Mouse (Mus musculus): ENCODE results near the gene Agxt2. TPM values are rescaled to one million over a fixed set of nuclear protein-coding genes. Genes with fewer than 3 reads are reported as not detected.

Gene Agxt2
- total RNA-seq, 2 experiments from 2014 or later: not detected

DNA sequence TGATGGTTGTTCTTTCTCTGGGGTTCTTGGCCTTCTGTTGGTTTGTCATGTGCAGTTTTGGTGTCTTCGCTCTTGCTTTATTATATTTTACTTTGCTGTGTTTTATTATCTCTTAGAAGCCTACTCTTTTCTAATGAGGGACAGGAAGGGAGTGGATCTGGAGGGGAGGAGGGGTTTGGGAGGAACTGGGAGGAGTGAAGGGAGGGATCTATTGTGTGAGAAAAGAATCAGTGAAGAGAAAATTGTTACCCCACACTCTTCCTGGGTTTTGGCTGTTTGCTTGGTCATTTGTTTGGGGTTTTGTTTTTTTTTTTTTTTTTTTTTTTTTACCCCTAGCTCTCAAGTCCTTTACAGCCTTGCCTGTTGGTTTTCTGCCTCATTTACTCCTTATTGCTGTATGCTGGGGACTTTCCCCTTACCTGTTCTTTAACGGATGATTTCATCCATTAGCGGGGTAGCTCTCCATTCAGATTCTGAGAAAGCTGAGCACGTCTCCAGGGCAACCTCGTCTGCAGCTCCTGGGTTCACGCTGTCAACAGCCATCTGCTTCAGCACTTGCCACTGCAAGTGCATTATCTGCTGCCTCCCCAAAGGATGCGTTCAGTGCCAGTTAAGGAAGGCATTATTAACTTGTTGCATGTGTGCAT lies 62.9 kb downstream of the Agxt2 start:
- intact Hi-C loops (cut with DNase I; ENCODE audit: low total_unique reads): no loop called here
- no peak for DNase-seq

- DNase-seq: no peak
- intact Hi-C loops (cut with DNase I; ENCODE audit: low total_unique reads): no loop called here
These were observed 63.4 kb downstream of the Agxt2 start for GRCm38 (mm10) chr15:10421785-10422144.

GRCm38 (mm10) chr15:10426124-10426523 lies 67.8 kb downstream of the Agxt2 start:
- intact Hi-C loops (cut with DNase I; ENCODE audit: low total_unique reads): no loop called here
- DNase-seq: no peak

DNA sequence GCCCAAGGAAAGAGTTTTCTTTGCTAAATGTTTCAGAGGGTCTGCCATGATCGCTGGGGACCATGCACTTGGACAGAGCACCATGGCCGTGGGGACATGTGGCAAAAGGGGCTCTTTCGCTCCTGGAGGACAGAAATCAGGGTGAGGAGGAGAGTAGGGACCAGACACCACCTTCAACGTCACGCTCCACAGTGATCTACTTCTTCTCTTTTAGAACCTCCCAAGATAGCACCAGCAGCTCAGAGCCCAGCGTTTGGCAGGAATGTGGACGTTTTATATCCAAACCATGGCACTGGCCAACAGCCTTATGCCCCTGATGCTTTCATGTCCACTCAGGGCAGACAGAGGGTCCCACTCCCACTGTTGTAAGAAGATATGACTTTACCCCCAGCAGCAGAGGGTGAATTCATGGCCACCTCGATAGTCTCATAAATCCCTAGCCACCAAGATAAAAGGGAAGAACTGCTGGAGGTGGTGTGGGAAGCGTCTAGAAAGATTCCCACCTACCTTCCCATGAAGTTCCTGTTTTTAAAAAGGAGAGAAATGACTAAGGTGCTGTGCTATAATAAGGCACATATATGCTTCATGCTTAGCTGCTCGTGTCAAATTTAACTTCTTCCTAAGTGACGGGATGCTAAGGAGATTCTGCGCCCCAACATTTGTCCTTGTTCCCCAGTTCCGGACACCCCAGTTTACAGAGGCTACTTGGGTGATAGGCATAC lies 68.4 kb downstream of the Agxt2 start:
- intact Hi-C loops (cut with DNase I; ENCODE audit: low total_unique reads): no loop called here
- DNase-seq: no peak

GRCm38 (mm10) chr15:10436893-10437292 lies 78.6 kb downstream of the Agxt2 start:
- no peak for DNase-seq
- intact Hi-C loops (cut with DNase I; ENCODE audit: low total_unique reads): no loop called here

DNA sequence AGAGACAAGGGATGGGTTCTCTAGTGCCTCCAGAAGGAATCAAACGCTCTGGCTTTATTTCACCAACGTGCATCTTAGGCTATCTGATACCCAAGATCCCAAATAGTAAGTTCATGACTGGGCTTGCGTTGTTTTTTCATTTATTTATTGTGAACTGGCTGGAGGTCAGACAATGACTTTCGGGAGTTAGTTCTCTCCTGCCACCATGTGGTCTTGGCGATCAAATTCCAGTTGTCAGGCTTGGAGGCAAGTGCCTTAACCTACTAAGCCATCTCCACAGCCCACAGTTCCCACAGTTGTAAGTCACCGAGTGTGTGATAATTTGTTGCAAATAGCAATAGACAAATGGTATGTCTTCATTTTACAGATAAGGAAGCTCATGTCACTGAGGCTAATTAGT lies 81.6 kb downstream of the Agxt2 start:
- intact Hi-C loops (cut with DNase I; ENCODE audit: low total_unique reads): no loop called here
- no peak for DNase-seq

GRCm38 (mm10) chr15:10441493-10441892 lies 83.2 kb downstream of the Agxt2 start:
- intact Hi-C loops (cut with DNase I; ENCODE audit: low total_unique reads): no loop called here
- no peak for DNase-seq

GRCm38 (mm10) chr15:10442275-10442674 lies 83.9 kb downstream of the Agxt2 start:
- intact Hi-C loops (cut with DNase I; ENCODE audit: low total_unique reads): no loop called here
- DNase-seq: no peak

DNA sequence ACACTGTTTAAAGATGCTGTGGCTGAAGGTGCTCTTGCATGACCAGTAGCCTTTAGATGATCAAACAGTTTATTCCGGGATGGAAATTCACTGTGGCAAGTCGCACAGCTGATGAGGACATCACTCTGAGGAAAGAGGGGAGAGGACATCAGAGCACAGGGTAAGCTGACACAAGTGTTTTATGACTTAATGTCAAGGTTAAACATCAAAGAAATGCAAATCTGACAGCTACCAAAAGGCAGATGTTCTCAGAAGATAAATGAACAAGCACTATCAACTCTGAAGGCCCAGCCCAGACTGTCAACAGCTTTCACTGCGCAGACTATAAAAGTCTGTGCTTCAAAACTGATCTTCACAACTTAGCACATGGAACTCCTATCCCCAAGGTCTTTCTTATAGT lies 88.8 kb downstream of the Agxt2 start:
- no peak for DNase-seq
- intact Hi-C loops (cut with DNase I; ENCODE audit: low total_unique reads): no loop called here

Other genes with a start within 250 kb of the Agxt2 start
- gene Prlr, start 181.3 kb upstream of the Agxt2 start, total RNA-seq (2021): 1 to 10 TPM; 1.3 to 2.0 TPM
- gene Gm21973, start 33.2 kb upstream of the Agxt2 start, total RNA-seq (2021): not detected
- 10 to 100 TPM; 26.6 to 27.9 TPM for gene Dnajc21, start 112.0 kb downstream of the Agxt2 start, total RNA-seq (2021)
- 10 to 100 TPM; 15.6 to 18.0 TPM for gene Brix1, start 127.4 kb downstream of the Agxt2 start, total RNA-seq (2021)
- 1 to 10 TPM; 5.0 to 5.8 TPM for gene Rad1, start 127.5 kb downstream of the Agxt2 start, total RNA-seq (2021)
- not detected for gene Ttc23l, start 200.1 kb downstream of the Agxt2 start, total RNA-seq (2021)